Mouse (Mus musculus) stomach, postnatal 0 days (tissue): ENCODE measurements around the gene Arrdc1. TPM values are rescaled to one million over a fixed set of nuclear protein-coding genes. Genes with fewer than 3 reads are reported as not detected.

Experiments used
- ATAC-seq: fragments of 200-750 bp; cut with Nextera tagmentation; 2 replicates; pipeline ENCODE4 v1.8.0; 2017; ENCODE audit not compliant: low FRiP score, low TSS enrichment
- DNase-seq: peaks from one replicate; pipeline ENCODE4 v3.0.0-alpha.2; 2016; ENCODE audit warnings: low spot score
- H3K27ac ChIP-seq: fragments of 300-500 bp; sonication (generic); replicated peaks from 2 replicates; pipeline ENCODE4 v1.5.1; 2014; ENCODE audit warnings: mild to moderate bottlenecking, control low read depth
- H3K27me3 ChIP-seq: fragments of 300-500 bp; sonication (generic); 2 replicates; pipeline ENCODE4 v1.6.1; 2014; ENCODE audit warnings: low read length; ENCODE audit not compliant: control insufficient read depth, insufficient read depth
- H3K36me3 ChIP-seq: fragments of 300-500 bp; sonication (generic); 2 replicates; pipeline ENCODE4 v1.6.1; 2014; ENCODE audit warnings: low read length, mixed read lengths; ENCODE audit not compliant: control insufficient read depth, insufficient read depth
- H3K4me1 ChIP-seq: fragments of 300-500 bp; sonication (generic); replicated peaks from 2 replicates; pipeline ENCODE4 v1.6.1; 2014; ENCODE audit warnings: antibody characterized with exemption; ENCODE audit not compliant: control insufficient read depth, insufficient read depth
- H3K4me2 ChIP-seq: fragments of 300-500 bp; sonication (generic); replicated peaks from 2 replicates; pipeline ENCODE4 v1.6.1; 2014; ENCODE audit warnings: low read depth, mild to moderate bottlenecking, control low read depth, moderate library complexity
- H3K4me3 ChIP-seq: fragments of 300-500 bp; sonication (generic); 2 replicates; pipeline ENCODE4 v1.5.1; 2014; ENCODE audit warnings: low read depth, low read length, control low read depth
- H3K9ac ChIP-seq: fragments of 300-500 bp; sonication (generic); 2 replicates; pipeline ENCODE4 v1.6.1; 2014; ENCODE audit warnings: mild to moderate bottlenecking, low read length, control low read depth, mixed read lengths
- H3K9me3 ChIP-seq: fragments of 300-500 bp; sonication (generic); 2 replicates; pipeline ENCODE4 v1.6.1; 2016; ENCODE audit warnings: low read length; ENCODE audit not compliant: control insufficient read depth
- CTCF ChIP-seq: IDR thresholded peaks from 2 replicates; pipeline ENCODE4 v1.5.1; 2016; ENCODE audit warnings: antibody characterized with exemption, low read depth, mild to moderate bottlenecking, moderate library complexity
- EP300 ChIP-seq: optimal IDR thresholded peaks from 2 replicates; pipeline ENCODE3; 2016; ENCODE audit warnings: antibody characterized with exemption
- WGBS: fragments of 180-500 bp; shearing (Covaris S2); extraction: QIAGEN DNeasy Blood & Tissue Kit; methylation state at CpG from one replicate; pipeline ENCODE4 v1.1.7; 2014; 5-methylcytosine and 5-hydroxymethylcytosine counted together
- polyA plus RNA-seq: library from polyadenylated mRNA; unstranded; fragments of >200 nt; fragmentation: Nextera tagmentation; extraction: Ambion mirVana; gene quantifications from 2 replicates; pipeline ENCODE4 v1.2.1, GENCODE M21; 2015

Gene Arrdc1
- polyA plus RNA-seq, 1 experiment from 2014 or later = 94.7 TPM

- no peaks in the 10 kb centered on the region for H3K36me3 ChIP-seq
- H3K27me3 ChIP-seq = no peaks in the 10 kb centered on the region
- ATAC-seq (peak; percentile 35; the same call in 1 of the 2 replicates), DNase-seq (no peak)
- no peaks in the 10 kb centered on the region; the same call in 1 of the 2 replicates for H3K4me1 ChIP-seq
- H3K4me2 ChIP-seq = no peak overlapping the region
- TF ChIP-seq CTCF = no peak
- no peak for TF ChIP-seq EP300
- no peak overlapping the region for H3K4me3 ChIP-seq
- H3K9me3 ChIP-seq = no peaks in the 10 kb centered on the region
- no peak overlapping the region for H3K9ac ChIP-seq
- H3K27ac ChIP-seq = peak overlapping the region; percentile 61; the same call in 1 of the 2 replicates
- 79% methylated on average over 11 of the region's 11 CpGs for WGBS
These were observed 30.0 kb downstream of the Arrdc1 start for GRCm38 (mm10) chr2:24904823-24905652.

- Histone ChIP-seq H3K27me3 (no peaks in the 10 kb centered on the region), H3K27ac (no peak overlapping the region), H3K9me3 (no peaks in the 10 kb centered on the region), H3K4me1 (no peaks in the 10 kb centered on the region; the same call in 1 of the 2 replicates), H3K4me2 (no peak overlapping the region), H3K4me3 (no peak overlapping the region), H3K36me3 (no peaks in the 10 kb centered on the region), H3K9ac (no peak overlapping the region)
- WGBS = 73% methylated on average over 6 of the region's 6 CpGs
- DNase-seq (no peak), ATAC-seq (no peak)
- TF ChIP-seq EP300 (no peak), CTCF (peak; percentile 52)
These were observed 32.1 kb downstream of the Arrdc1 start for GRCm38 (mm10) chr2:24902999-24903398.

- WGBS = 27% methylated on average over 5 of the region's 5 CpGs
- Histone ChIP-seq H3K4me3 (no peak overlapping the region), H3K4me1 (no peaks in the 10 kb centered on the region; the same call in 1 of the 2 replicates), H3K9ac (0 out of 2 replicates have a peak overlapping the region, but pooled peaks have one; percentile 13), H3K9me3 (no peaks in the 10 kb centered on the region), H3K4me2 (no peak overlapping the region), H3K27ac (no peak overlapping the region), H3K36me3 (no peaks in the 10 kb centered on the region), H3K27me3 (no peaks in the 10 kb centered on the region)
- DNase-seq = no peak
- no peak for ATAC-seq
- TF ChIP-seq EP300 (no peak), CTCF (no peak)
These were observed 34.0 kb downstream of the Arrdc1 start for GRCm38 (mm10) chr2:24901055-24901454.

- no peak overlapping the region for H3K9ac ChIP-seq
- H3K27ac ChIP-seq = no peak overlapping the region
- no peak for TF ChIP-seq CTCF
- TF ChIP-seq EP300 = no peak
- no peak overlapping the region for H3K4me2 ChIP-seq
- no peaks in the 10 kb centered on the region; the same call in 1 of the 2 replicates for H3K4me1 ChIP-seq
- DNase-seq = no peak
- no peaks in the 10 kb centered on the region for H3K27me3 ChIP-seq
- H3K9me3 ChIP-seq = no peaks in the 10 kb centered on the region
- no peaks in the 10 kb centered on the region for H3K36me3 ChIP-seq
- 87% methylated on average over 2 of the region's 2 CpGs for WGBS
- H3K4me3 ChIP-seq = no peak overlapping the region
- no peak for ATAC-seq
These were observed 35.8 kb downstream of the Arrdc1 start for GRCm38 (mm10) chr2:24899292-24899691.

- no peak overlapping the region for H3K4me3 ChIP-seq
- TF ChIP-seq EP300 = no peak
- TF ChIP-seq CTCF = no peak
- no peaks in the 10 kb centered on the region for H3K9me3 ChIP-seq
- ATAC-seq (peak; percentile 96), DNase-seq (peak; percentile 35)
- 64% methylated on average over 4 of the region's 4 CpGs for WGBS
- no peak overlapping the region for H3K4me2 ChIP-seq
- H3K36me3 ChIP-seq = no peaks in the 10 kb centered on the region
- H3K9ac ChIP-seq = no peak overlapping the region
- no peaks in the 10 kb centered on the region for H3K27me3 ChIP-seq
- H3K27ac ChIP-seq = peak overlapping the region; percentile 73
- H3K4me1 ChIP-seq = no peaks in the 10 kb centered on the region; the same call in 1 of the 2 replicates
These were observed 38.3 kb downstream of the Arrdc1 start for GRCm38 (mm10) chr2:24896761-24897160.

- Histone ChIP-seq H3K4me3 (no peak overlapping the region), H3K27ac (no peak overlapping the region), H3K4me2 (no peak overlapping the region), H3K9me3 (no peaks in the 10 kb centered on the region), H3K9ac (no peak overlapping the region), H3K4me1 (0 out of 2 replicates have a peak, but pooled peaks cover 2% of the 10 kb centered on the region), H3K36me3 (no peaks in the 10 kb centered on the region; the same call in 1 of the 2 replicates), H3K27me3 (no peaks in the 10 kb centered on the region)
- ATAC-seq = no peak
- no peak for TF ChIP-seq CTCF
- TF ChIP-seq EP300 = no peak
- WGBS = 91% methylated on average over 1 of the region's 1 CpGs
- no peak for DNase-seq
These were observed 40.8 kb downstream of the Arrdc1 start for GRCm38 (mm10) chr2:24894211-24894610.
